Mouse (Mus musculus) limb, embryonic 14.5 days (tissue): ENCODE data around the gene Egln3. TPM values are rescaled to one million over a fixed set of nuclear protein-coding genes. Genes with fewer than 3 reads are reported as not detected.

Experiments
- ATAC-seq: fragments of 200-750 bp; cut with Nextera tagmentation; 2 replicates; pipeline ENCODE4 v1.8.0; 2017; ENCODE audit warnings: low read depth, moderate number of reproducible peaks, moderate TSS enrichment; ENCODE audit not compliant: low FRiP score
- DNase-seq: peaks from one replicate; pipeline ENCODE4 v3.0.0-alpha.2; 2015; ENCODE audit warnings: low spot score
- H3K27ac ChIP-seq: fragments of 300-500 bp; sonication (generic); replicated peaks from 2 replicates; pipeline ENCODE4 v1.5.1; 2014; ENCODE audit warnings: low read depth, mild to moderate bottlenecking, low read length, moderate library complexity, mixed read lengths
- H3K27me3 ChIP-seq: fragments of 300-500 bp; sonication (generic); 2 replicates; pipeline ENCODE4 v1.6.1; 2014; ENCODE audit warnings: low read length, mixed read lengths; ENCODE audit not compliant: control insufficient read depth, insufficient read depth
- H3K36me3 ChIP-seq: fragments of 300-500 bp; sonication (generic); 2 replicates; pipeline ENCODE4 v1.6.1; 2014; ENCODE audit warnings: mild to moderate bottlenecking, low read length, moderate library complexity, mixed read lengths; ENCODE audit not compliant: control insufficient read depth, insufficient read depth
- H3K4me1 ChIP-seq: fragments of 300-500 bp; sonication (generic); 2 replicates; pipeline ENCODE4 v1.6.1; 2014; ENCODE audit warnings: antibody characterized with exemption, low read length, mixed read lengths; ENCODE audit not compliant: control insufficient read depth, insufficient read depth
- H3K4me2 ChIP-seq: fragments of 300-500 bp; sonication (generic); replicated peaks from 2 replicates; pipeline ENCODE4 v1.6.1; 2014; ENCODE audit warnings: low read depth, mild to moderate bottlenecking, low read length, moderate library complexity; ENCODE audit not compliant: severe bottlenecking
- H3K4me3 ChIP-seq: fragments of 300-500 bp; sonication (generic); replicated peaks from 2 replicates; pipeline ENCODE4 v1.5.1; 2014; ENCODE audit warnings: low read length
- H3K9ac ChIP-seq: fragments of 300-500 bp; sonication (generic); 2 replicates; pipeline ENCODE4 v1.6.1; 2014; ENCODE audit warnings: mild to moderate bottlenecking, low read depth, low read length, moderate library complexity; ENCODE audit not compliant: severe bottlenecking
- H3K9me3 ChIP-seq: fragments of 300-500 bp; sonication (generic); 2 replicates; pipeline ENCODE4 v1.6.1; 2016; ENCODE audit warnings: low read length; ENCODE audit not compliant: control insufficient read depth
- POLR2A ChIP-seq: fragments of 200-500 bp; IDR thresholded peaks from 2 replicates; pipeline ENCODE4 v1.8.0; 2012; ENCODE audit warnings: inconsistent platforms, mild to moderate bottlenecking, moderate library complexity, borderline replicate concordance; ENCODE audit not compliant: insufficient read depth, insufficient read length; ENCODE audit errors: extremely low read depth
- WGBS: fragments of 180-500 bp; shearing (Covaris S2); extraction: QIAGEN DNeasy Blood & Tissue Kit; methylation state at CpG from one replicate; pipeline ENCODE4 v1.1.7; 2014; 5-methylcytosine and 5-hydroxymethylcytosine counted together
- polyA plus RNA-seq, 2 experiments: library from polyadenylated mRNA; depleted of rRNA in 1 of 2; stranded (reverse) in 1 of 2; unstranded in 1 of 2; fragments of >200 nt; fragmentation: Nextera tagmentation in 1 of 2; extraction: Ambion mirVana in 1 of 2; gene quantifications; 2 replicates each; pipeline versions ENCODE4 v1.2.1 to v1.2.3; 2012 to 2014

The Egln3 gene
- polyA plus RNA-seq, 2 experiments = 7.1 to 7.7 TPM

- no peak for ATAC-seq
- Histone ChIP-seq H3K36me3 (no peaks in the 10 kb centered on the region), H3K27ac (no peak overlapping the region), H3K27me3 (peaks cover 15% of the 10 kb centered on the region), H3K4me2 (no peak overlapping the region), H3K4me3 (no peak overlapping the region), H3K4me1 (peaks cover 24% of the 10 kb centered on the region), H3K9ac (no peak overlapping the region), H3K9me3 (no peaks in the 10 kb centered on the region)
- no peak for DNase-seq
- WGBS = 88% methylated on average over 4 of the region's 4 CpGs
- no peak for TF ChIP-seq POLR2A
Observed at GRCm38 (mm10) chr12:54198282-54198918, 5.3 kb downstream of the Egln3 start.

- no peak overlapping the region for H3K4me2 ChIP-seq
- H3K27me3 ChIP-seq = peaks cover 10% of the 10 kb centered on the region
- H3K9me3 ChIP-seq = no peaks in the 10 kb centered on the region
- TF ChIP-seq POLR2A = no peak
- H3K36me3 ChIP-seq = no peaks in the 10 kb centered on the region
- ATAC-seq = no peak
- no peak overlapping the region for H3K9ac ChIP-seq
- no peak overlapping the region for H3K27ac ChIP-seq
- H3K4me3 ChIP-seq = no peak overlapping the region
- DNase-seq = no peak
- 65% methylated on average over 11 of the region's 11 CpGs for WGBS
- H3K4me1 ChIP-seq = peaks cover 28% of the 10 kb centered on the region
Observed at GRCm38 (mm10) chr12:54197849-54198248, 5.8 kb downstream of the Egln3 start.

GRCm38 (mm10) chr12:54197301-54197782, 6.3 kb downstream of the Egln3 start:
- Histone ChIP-seq H3K27ac (no peak overlapping the region), H3K9ac (no peak overlapping the region), H3K4me1 (peaks cover 27% of the 10 kb centered on the region), H3K4me3 (no peak overlapping the region), H3K9me3 (no peaks in the 10 kb centered on the region), H3K4me2 (no peak overlapping the region), H3K36me3 (no peaks in the 10 kb centered on the region), H3K27me3 (peaks cover 6% of the 10 kb centered on the region)
- no peak for ATAC-seq
- no peak for TF ChIP-seq POLR2A
- peak; percentile 11 for DNase-seq
- 37% methylated on average over 6 of the region's 6 CpGs for WGBS

- Histone ChIP-seq H3K9me3 (no peaks in the 10 kb centered on the region), H3K27ac (no peak overlapping the region), H3K4me2 (no peak overlapping the region), H3K27me3 (peaks cover 2% of the 10 kb centered on the region), H3K36me3 (no peaks in the 10 kb centered on the region), H3K4me1 (peaks cover 30% of the 10 kb centered on the region), H3K9ac (no peak overlapping the region), H3K4me3 (no peak overlapping the region)
- WGBS = 69% methylated on average over 8 of the region's 8 CpGs
- ATAC-seq = no peak
- no peak for DNase-seq
- TF ChIP-seq POLR2A = no peak
Observed at GRCm38 (mm10) chr12:54196881-54197280, 6.8 kb downstream of the Egln3 start.

- Histone ChIP-seq H3K9ac (no peak overlapping the region), H3K4me3 (no peak overlapping the region), H3K4me1 (peaks cover 34% of the 10 kb centered on the region), H3K27ac (no peak overlapping the region), H3K9me3 (no peaks in the 10 kb centered on the region), H3K4me2 (no peak overlapping the region), H3K27me3 (no peaks in the 10 kb centered on the region), H3K36me3 (no peaks in the 10 kb centered on the region)
- WGBS = 33% methylated on average over 5 of the region's 5 CpGs
- DNase-seq (no peak), ATAC-seq (no peak)
- TF ChIP-seq POLR2A = no peak
Observed at GRCm38 (mm10) chr12:54194159-54194558, 9.5 kb downstream of the Egln3 start.
